Mouse (Mus musculus) hindbrain, embryonic 16.5 days (tissue): ENCODE results near the gene Nup107. TPM values are rescaled to one million over a fixed set of nuclear protein-coding genes. Genes with fewer than 3 reads are reported as not detected.

Experiments
- ATAC-seq: fragments of 200-750 bp; cut with Nextera tagmentation; 2 replicates; pipeline ENCODE4 v1.8.0; 2017; ENCODE audit warnings: moderate TSS enrichment, moderate library complexity
- H3K27ac ChIP-seq: fragments of 300-500 bp; sonication (generic); 2 replicates; pipeline ENCODE4 v1.5.1; 2014; ENCODE audit warnings: low read depth, mild to moderate bottlenecking, control low read depth, low read length, moderate library complexity
- H3K27me3 ChIP-seq: fragments of 300-500 bp; sonication (generic); replicated peaks from 2 replicates; pipeline ENCODE4 v1.6.1; 2014; ENCODE audit warnings: low read length; ENCODE audit not compliant: control insufficient read depth, insufficient read depth
- H3K36me3 ChIP-seq: fragments of 300-500 bp; sonication (generic); 2 replicates; pipeline ENCODE4 v1.6.1; 2014; ENCODE audit warnings: mild to moderate bottlenecking, low read length, moderate library complexity, mixed read lengths; ENCODE audit not compliant: control insufficient read depth, insufficient read depth
- H3K4me1 ChIP-seq: fragments of 300-500 bp; sonication (generic); 2 replicates; pipeline ENCODE4 v1.6.1; 2014; ENCODE audit warnings: low read depth, low read length; ENCODE audit not compliant: control insufficient read depth, insufficient read depth
- H3K4me2 ChIP-seq: fragments of 300-500 bp; sonication (generic); 2 replicates; pipeline ENCODE4 v1.6.1; 2014; ENCODE audit warnings: mild to moderate bottlenecking, low read length, control low read depth, moderate library complexity
- H3K4me3 ChIP-seq: fragments of 300-500 bp; sonication (generic); 2 replicates; pipeline ENCODE4 v1.5.1; 2014; ENCODE audit warnings: mild to moderate bottlenecking, low read length, control low read depth, moderate library complexity
- H3K9ac ChIP-seq: fragments of 300-500 bp; sonication (generic); 2 replicates; pipeline ENCODE4 v1.6.1; 2014; ENCODE audit warnings: low read depth, mild to moderate bottlenecking, control low read depth, low read length, moderate library complexity
- H3K9me3 ChIP-seq: fragments of 300-500 bp; sonication (generic); 2 replicates; pipeline ENCODE4 v1.6.1; 2014; ENCODE audit warnings: mild to moderate bottlenecking, low read length, moderate library complexity; ENCODE audit not compliant: control insufficient read depth
- WGBS: fragments of 180-500 bp; shearing (Covaris S2); extraction: QIAGEN DNeasy Blood & Tissue Kit; methylation state at CpG from one replicate; pipeline ENCODE4 v1.1.7; 2014; 5-methylcytosine and 5-hydroxymethylcytosine counted together
- polyA plus RNA-seq: library from polyadenylated mRNA; unstranded; fragments of >200 nt; fragmentation: Nextera tagmentation; extraction: Ambion mirVana; gene quantifications from 2 replicates; pipeline ENCODE4 v1.2.1, GENCODE M21; 2015

Gene Nup107
- polyA plus RNA-seq, 1 experiment from 2014 or later: 32.0 TPM

DNA sequence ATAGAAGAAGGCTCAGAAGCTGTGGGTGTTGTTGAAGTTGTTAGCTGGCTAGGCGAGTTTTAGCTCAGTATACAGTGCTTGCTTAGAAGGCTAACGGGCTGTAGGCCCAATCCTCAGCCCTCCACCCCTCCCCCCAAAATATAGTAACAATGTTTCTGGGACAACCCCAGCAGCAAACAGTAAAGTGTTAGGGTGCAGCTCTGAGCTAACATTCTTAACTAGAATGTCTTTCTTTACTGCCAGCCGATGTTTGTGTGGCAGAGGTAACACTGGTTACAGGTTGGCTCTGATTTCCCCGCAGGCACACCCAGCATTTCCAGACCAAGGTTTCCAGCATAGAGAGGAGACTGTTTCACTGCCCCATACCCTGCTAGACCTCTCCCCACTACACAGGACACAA is 48.6 kb downstream of the Nup107 start:
- Histone ChIP-seq H3K27ac (no peak overlapping the region), H3K4me3 (no peak overlapping the region), H3K4me1 (peaks cover 12% of the 10 kb centered on the region), H3K9ac (no peak overlapping the region), H3K9me3 (no peaks in the 10 kb centered on the region), H3K4me2 (peak overlapping the region; percentile 49), H3K27me3 (no peaks in the 10 kb centered on the region), H3K36me3 (peaks cover 6% of the 10 kb centered on the region; the same call in 1 of the 2 replicates)
- 91% methylated on average over 4 of the region's 4 CpGs for WGBS
- no peak for ATAC-seq

- H3K27ac ChIP-seq: no peak overlapping the region
- no peak overlapping the region for H3K4me3 ChIP-seq
- H3K9ac ChIP-seq: no peak overlapping the region
- H3K4me2 ChIP-seq: no peak overlapping the region
- 90% methylated on average over 2 of the region's 2 CpGs for WGBS
- peaks cover 12% of the 10 kb centered on the region for H3K4me1 ChIP-seq
- no peaks in the 10 kb centered on the region for H3K27me3 ChIP-seq
- no peaks in the 10 kb centered on the region for H3K9me3 ChIP-seq
- ATAC-seq: no peak
- peaks cover 8% of the 10 kb centered on the region for H3K36me3 ChIP-seq
Measured at GRCm38 (mm10) chr10:117743182-117743581, 49.3 kb downstream of the Nup107 start.

- H3K36me3 ChIP-seq: peaks cover 8% of the 10 kb centered on the region
- ATAC-seq: no peak
- 94% methylated on average over 4 of the region's 4 CpGs for WGBS
- H3K4me3 ChIP-seq: no peak overlapping the region
- H3K9me3 ChIP-seq: no peaks in the 10 kb centered on the region
- H3K4me1 ChIP-seq: peaks cover 12% of the 10 kb centered on the region
- H3K9ac ChIP-seq: no peak overlapping the region
- H3K27ac ChIP-seq: no peak overlapping the region
- no peak overlapping the region for H3K4me2 ChIP-seq
- H3K27me3 ChIP-seq: no peaks in the 10 kb centered on the region
Measured at GRCm38 (mm10) chr10:117742618-117743017, 49.9 kb downstream of the Nup107 start.

DNA sequence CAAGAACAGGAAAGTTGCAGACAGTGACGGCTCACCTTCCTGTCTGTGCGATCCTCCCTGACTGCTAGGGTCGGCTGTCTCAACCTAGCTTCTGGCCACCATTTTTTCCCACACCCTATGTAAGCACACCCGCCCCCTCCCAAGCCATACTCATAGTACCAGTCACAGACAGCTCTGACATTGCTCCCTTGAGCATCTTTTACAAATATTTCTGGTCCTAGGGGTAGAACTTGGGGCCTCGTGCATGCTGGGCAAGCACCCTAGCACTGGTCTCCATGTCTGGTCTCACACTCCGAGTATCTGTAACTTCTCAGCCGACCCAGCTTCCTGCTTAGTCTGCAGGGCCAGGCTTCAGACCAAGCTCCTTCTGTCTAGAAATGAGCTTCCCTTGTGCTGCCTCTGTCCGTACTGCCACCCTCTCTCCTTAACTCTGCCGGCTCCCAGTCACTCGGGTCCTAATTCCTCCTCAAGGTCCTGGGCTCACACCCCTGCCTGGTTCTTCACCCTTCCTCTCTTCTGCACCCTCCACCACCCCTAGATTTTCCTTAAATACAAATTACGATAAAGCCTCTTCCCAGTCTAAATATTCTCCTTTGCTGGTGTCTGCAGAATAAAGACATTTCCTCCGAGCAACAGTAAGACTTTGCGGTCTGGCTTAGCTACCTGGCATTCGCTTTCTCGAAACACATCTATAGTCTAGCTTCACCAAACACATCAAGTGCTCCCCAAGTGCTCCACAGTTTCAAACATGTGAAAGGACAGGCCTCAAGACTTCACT is 50.6 kb downstream of the Nup107 start:
- WGBS: 91% methylated on average over 15 of the region's 15 CpGs
- Histone ChIP-seq H3K36me3 (peaks cover 15% of the 10 kb centered on the region), H3K4me2 (no peak overlapping the region)

GRCm38 (mm10) chr10:117740921-117741320 is 51.6 kb downstream of the Nup107 start:
- 88% methylated on average over 9 of the region's 9 CpGs for WGBS
- Histone ChIP-seq H3K27me3 (no peaks in the 10 kb centered on the region), H3K4me2 (no peak overlapping the region), H3K4me3 (no peak overlapping the region), H3K36me3 (peaks cover 19% of the 10 kb centered on the region), H3K4me1 (peaks cover 12% of the 10 kb centered on the region), H3K9ac (no peak overlapping the region), H3K27ac (no peak overlapping the region), H3K9me3 (no peaks in the 10 kb centered on the region)
- ATAC-seq: no peak

More for the DNA sequence above, 50.6 kb downstream of the Nup107 start:
- no peak for ATAC-seq
- Histone ChIP-seq H3K4me1 (peaks cover 12% of the 10 kb centered on the region), H3K4me3 (no peak overlapping the region), H3K27me3 (no peaks in the 10 kb centered on the region), H3K9ac (no peak overlapping the region), H3K27ac (no peak overlapping the region), H3K9me3 (no peaks in the 10 kb centered on the region)

- 97% methylated on average over 10 of the region's 10 CpGs for WGBS
- ATAC-seq: no peak
- no peak overlapping the region for H3K9ac ChIP-seq
- no peak overlapping the region for H3K4me2 ChIP-seq
- no peaks in the 10 kb centered on the region for H3K27me3 ChIP-seq
- no peak overlapping the region for H3K4me3 ChIP-seq
- no peak overlapping the region for H3K27ac ChIP-seq
- peaks cover 19% of the 10 kb centered on the region for H3K36me3 ChIP-seq
- H3K9me3 ChIP-seq: no peaks in the 10 kb centered on the region
- peaks cover 12% of the 10 kb centered on the region for H3K4me1 ChIP-seq
Measured at GRCm38 (mm10) chr10:117740171-117740570, 52.3 kb downstream of the Nup107 start.

DNA sequence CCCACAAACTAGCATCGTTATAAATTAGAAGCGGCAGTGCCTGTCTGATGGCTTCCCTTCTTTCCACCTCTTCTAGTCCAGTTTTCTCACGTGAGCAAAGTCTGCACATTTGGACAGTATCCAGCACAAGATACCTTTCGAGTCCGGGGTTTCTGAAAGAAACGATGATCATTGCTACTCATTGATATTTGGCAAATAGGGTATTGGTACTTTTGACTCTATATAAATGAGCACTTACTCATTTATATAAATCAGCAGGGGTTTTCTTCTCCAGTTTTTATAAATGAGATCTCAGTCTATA is 52.9 kb downstream of the Nup107 start:
- H3K27me3 ChIP-seq: no peaks in the 10 kb centered on the region
- no peak overlapping the region for H3K4me2 ChIP-seq
- H3K9ac ChIP-seq: no peak overlapping the region
- H3K9me3 ChIP-seq: no peaks in the 10 kb centered on the region
- H3K4me3 ChIP-seq: no peak overlapping the region
- 94% methylated on average over 6 of the region's 6 CpGs for WGBS
- peaks cover 11% of the 10 kb centered on the region for H3K4me1 ChIP-seq
- no peak for ATAC-seq
- no peak overlapping the region for H3K27ac ChIP-seq
- H3K36me3 ChIP-seq: peaks cover 19% of the 10 kb centered on the region

GRCm38 (mm10) chr10:117738928-117739647 is 53.4 kb downstream of the Nup107 start:
- H3K9me3 ChIP-seq: no peaks in the 10 kb centered on the region
- WGBS: 94% methylated on average over 15 of the region's 15 CpGs
- no peak overlapping the region for H3K4me2 ChIP-seq
- no peak for ATAC-seq
- H3K4me1 ChIP-seq: peaks cover 6% of the 10 kb centered on the region
- H3K36me3 ChIP-seq: peaks cover 19% of the 10 kb centered on the region
- H3K27me3 ChIP-seq: no peaks in the 10 kb centered on the region
- no peak overlapping the region for H3K27ac ChIP-seq
- no peak overlapping the region for H3K9ac ChIP-seq
- no peak overlapping the region for H3K4me3 ChIP-seq

GRCm38 (mm10) chr10:117738140-117738921 is 54.2 kb downstream of the Nup107 start:
- no peaks in the 10 kb centered on the region for H3K9me3 ChIP-seq
- no peak overlapping the region for H3K4me3 ChIP-seq
- H3K4me1 ChIP-seq: no peaks in the 10 kb centered on the region; the same call in 1 of the 2 replicates
- H3K27me3 ChIP-seq: no peaks in the 10 kb centered on the region
- no peak for ATAC-seq
- H3K27ac ChIP-seq: no peak overlapping the region
- H3K36me3 ChIP-seq: peaks cover 19% of the 10 kb centered on the region
- H3K4me2 ChIP-seq: no peak overlapping the region
- 81% methylated on average over 13 of the region's 13 CpGs for WGBS
- H3K9ac ChIP-seq: no peak overlapping the region
